32 mouse cellular contexts compared by ENCODE assay signal in genomic region chr8:8605621-8606020, GRCm38 (mm10). TPM values are rescaled to one million over a fixed set of nuclear protein-coding genes. Genes with fewer than 3 reads are reported as not detected.
A peak's percentile ranks its signal among the peaks of the same experiment; 100 is the strongest.
DNase-seq lines count a peak whose midpoint lies in the region; ATAC-seq and TF ChIP-seq lines count a peak whose summit lies in the region.
"Had no signal": no experiment of that assay in that cellular context is flagged by ENCODE, and none has a peak within 500 bp of the region (broad histone marks: within the 10 kb centered on the region; RNA-seq: fewer than 3 reads in every experiment).

No protein-coding gene starts in this region.

- no peak for TF ChIP-seq CTCF in stomach, postnatal 0 days (IDR thresholded peaks at IDR 0.05; ENCODE audit: low read depth)

- no peak overlapping the region for H3K4me3 ChIP-seq in stomach, embryonic 16.5 days (replicated peaks; ENCODE audit: low read length)
- H3K4me3 ChIP-seq in stomach, postnatal 0 days (ENCODE audit: low read depth, low read length): no peak overlapping the region
- H3K4me3 ChIP-seq: forebrain, embryonic 15.5 days; hindbrain, embryonic 10.5 days; kidney, embryonic 15.5 days; limb, embryonic 10.5 days; limb, embryonic 15.5 days; liver, embryonic 13.5 days; megakaryocyte, embryonic 14.5 days; midbrain, embryonic 12.5 days had no signal

- H3K27ac ChIP-seq in stomach, embryonic 16.5 days (ENCODE audit: low read length): 0 out of 2 replicates have a peak overlapping the region, but pooled peaks have one; percentile 22
- H3K27ac ChIP-seq in stomach, postnatal 0 days (replicated peaks): no peak overlapping the region
- H3K27ac ChIP-seq: forebrain, embryonic 15.5 days; hindbrain, embryonic 10.5 days; kidney, embryonic 15.5 days; limb, embryonic 10.5 days; limb, embryonic 15.5 days; liver, embryonic 13.5 days; midbrain, embryonic 12.5 days had no signal

- DNase-seq in adrenal gland, adult 2 months: peak; percentile 11
- DNase-seq in adrenal gland, postnatal 10 days: no peak
- no peak for DNase-seq in stomach, postnatal 0 days (ENCODE audit: low spot score)
- DNase-seq in large intestine, adult 2 months (ENCODE audit: low read depth, low spot score): peak; percentile 75
- no peak for DNase-seq in testis, postnatal 10 days (ENCODE audit: low spot score)
- DNase-seq in layer of hippocampus, adult 18-20 months (ENCODE audit: low spot score in 2 of 2): no peak
- DNase-seq: adrenal gland, postnatal 14 days; cerebellum, adult 11 months; cerebellum, postnatal 10 days; gastrocnemius, postnatal 25 days; heart, adult 18-20 months; heart, postnatal 14 days; kidney, adult 18-20 months; kidney, postnatal 4 days; layer of hippocampus, adult 9-11 months; liver, embryonic 13.5 days; lung, adult 18-20 months; lung, postnatal 4 days; retina, postnatal 1 day; right cerebral cortex, postnatal 25 days; spleen, adult 18-20 months had no signal

- no peaks in the 10 kb centered on the region for H3K36me3 ChIP-seq in stomach, embryonic 16.5 days (ENCODE audit: control insufficient read depth, insufficient read depth, low read length)
- no peaks in the 10 kb centered on the region for H3K36me3 ChIP-seq in stomach, postnatal 0 days (ENCODE audit: control insufficient read depth, insufficient read depth, low read length)
- H3K36me3 ChIP-seq: forebrain, embryonic 15.5 days; hindbrain, embryonic 10.5 days; kidney, embryonic 15.5 days; limb, embryonic 10.5 days; limb, embryonic 15.5 days; liver, embryonic 13.5 days; midbrain, embryonic 12.5 days had no signal

- no peak overlapping the region for H3K4me2 ChIP-seq in stomach, embryonic 16.5 days (ENCODE audit: low read depth, low read length)
- H3K4me2 ChIP-seq in stomach, postnatal 0 days (replicated peaks; ENCODE audit: low read depth): no peak overlapping the region
- H3K4me2 ChIP-seq: forebrain, embryonic 15.5 days; kidney, embryonic 15.5 days; limb, embryonic 15.5 days; liver, embryonic 13.5 days; midbrain, embryonic 12.5 days had no signal

- TF ChIP-seq EP300 in stomach, postnatal 0 days (optimal IDR thresholded peaks at IDR 0.05): no peak

- 45% methylated on average over 4 of the region's 4 CpGs for WGBS in stomach, embryonic 16.5 days
- WGBS in stomach, postnatal 0 days: 46% methylated on average over 4 of the region's 4 CpGs
- 30% methylated on average over 4 of the region's 4 CpGs for WGBS in large intestine, adult 2 months

- no peaks in the 10 kb centered on the region for H3K9me3 ChIP-seq in stomach, embryonic 16.5 days (replicated peaks; ENCODE audit: control insufficient read depth, low read length)
- no peaks in the 10 kb centered on the region for H3K9me3 ChIP-seq in stomach, postnatal 0 days (ENCODE audit: control insufficient read depth, low read length)
- H3K9me3 ChIP-seq: forebrain, embryonic 15.5 days; hindbrain, embryonic 10.5 days; kidney, embryonic 15.5 days; limb, embryonic 10.5 days; limb, embryonic 15.5 days; liver, embryonic 13.5 days; megakaryocyte, embryonic 14.5 days; midbrain, embryonic 12.5 days had no signal

- H3K9ac ChIP-seq in stomach, embryonic 16.5 days (ENCODE audit: low read length): no peak overlapping the region
- H3K9ac ChIP-seq in stomach, postnatal 0 days (ENCODE audit: low read length): no peak overlapping the region
- H3K9ac ChIP-seq: forebrain, embryonic 15.5 days; kidney, embryonic 15.5 days; limb, embryonic 15.5 days; liver, embryonic 13.5 days; midbrain, embryonic 12.5 days had no signal

- H3K4me1 ChIP-seq in stomach, embryonic 16.5 days (ENCODE audit: control insufficient read depth, insufficient read depth, low read length): peaks cover 30% of the 10 kb centered on the region
- H3K4me1 ChIP-seq in stomach, postnatal 0 days (replicated peaks; ENCODE audit: control insufficient read depth, insufficient read depth): peaks cover 3% of the 10 kb centered on the region; the same call in 1 of the 2 replicates
- H3K4me1 ChIP-seq: liver, embryonic 13.5 days had no signal

- no peaks in the 10 kb centered on the region for H3K27me3 ChIP-seq in stomach, embryonic 16.5 days (ENCODE audit: control insufficient read depth, insufficient read depth, low read length)
- no peaks in the 10 kb centered on the region for H3K27me3 ChIP-seq in stomach, postnatal 0 days (ENCODE audit: control insufficient read depth, insufficient read depth, low read length)
- H3K27me3 ChIP-seq: forebrain, embryonic 15.5 days; kidney, embryonic 15.5 days; limb, embryonic 15.5 days; liver, embryonic 13.5 days had no signal

- no peak for ATAC-seq in stomach, embryonic 16.5 days (ENCODE audit: insufficient read depth, low FRiP score)
- ATAC-seq in stomach, postnatal 0 days (ENCODE audit: low FRiP score, low TSS enrichment): no peak
- ATAC-seq: CD4-positive, CD25-positive, alpha-beta regulatory T cell, adult 4 months; forebrain, embryonic 15.5 days; hindbrain, embryonic 16.5 days; lung, postnatal 0 days had no signal

RNA-seq across cellular contexts. Expression of gene Efnb2, which starts 55.4 kb away (rescaled TPM):
- total RNA-seq in adrenal gland, adult 2 months (2021): 10 to 100 TPM; 15.1 to 18.0 TPM
- polyA plus RNA-seq in adrenal gland, adult 2 months (2012; rRNA removed): 17.5 and 23.9 TPM in 2 replicates
- 10 to 100 TPM; 29.6 to 32.5 TPM for total RNA-seq in adrenal gland, postnatal 10 days (2021)
- polyA plus RNA-seq in stomach, embryonic 16.5 days (2015; fragmentation: Nextera tagmentation; extraction: Ambion mirVana): 8.4 and 8.7 TPM in 2 replicates
- polyA plus RNA-seq in stomach, postnatal 0 days (2015; fragmentation: Nextera tagmentation; extraction: Ambion mirVana): 7.2 and 7.8 TPM in 2 replicates
- polyA plus RNA-seq in large intestine, adult 2 months (2012; rRNA removed): 33.4 and 58.5 TPM in 2 replicates
- 10 to 100 TPM; 31.0 to 36.0 TPM for total RNA-seq in layer of hippocampus, adult 18-20 months (2021)

Comparison
In these comparisons a context has a peak if more than half of its experiments do, and no peak if none do; other contexts are left out.
1. DNase-seq: peak in adrenal gland, adult 2 months (single experiment) and large intestine, adult 2 months (single experiment); none in adrenal gland, postnatal 10 days (single experiment), stomach, postnatal 0 days (single experiment), testis, postnatal 10 days (single experiment) and layer of hippocampus, adult 18-20 months (0 of 2).